Mouse (Mus musculus): Measurements from ENCODE around the gene Rnf167.

DNA sequence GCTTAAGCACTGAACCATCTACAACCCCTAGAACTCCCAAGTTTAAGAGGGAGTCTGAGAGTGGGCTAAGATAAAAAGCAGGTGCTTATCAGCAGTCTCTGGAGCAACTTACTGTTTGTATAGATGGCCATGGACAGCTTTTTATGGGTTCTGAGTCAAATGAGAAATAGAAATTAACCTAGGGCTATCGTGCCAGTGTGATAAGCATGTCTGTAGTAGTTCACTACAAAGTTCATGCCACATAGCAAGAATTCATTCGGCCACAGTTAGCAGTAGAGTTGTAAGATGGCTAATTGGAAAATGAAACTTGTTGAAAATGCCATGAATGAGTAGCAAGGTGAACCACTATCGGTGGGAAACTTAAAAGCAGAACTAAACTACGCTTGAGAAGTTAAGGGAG is 1.5 kb downstream of the Rnf167 start:
- no peak for TF ChIP-seq CTCF (IDR thresholded peaks at IDR 0.05)
- TF ChIP-seq EP300 (IDR thresholded peaks at IDR 0.05), result no peak

Data from lung, postnatal 0 days (tissue).